Mouse (Mus musculus) myocyte (in vitro differentiated cells): ENCODE data around the gene Ube2l6.

Experiments
- MAX ChIP-seq: IDR thresholded peaks from one replicate; pipeline ENCODE4 v1.6.1; 2011; ENCODE audit warnings: low read depth, mild to moderate bottlenecking, control low read depth
- MYOG ChIP-seq, 3 experiments: IDR thresholded peaks; one replicate each; pipeline ENCODE4 v1.6.1; 2011; ENCODE audit warnings: control low read depth in 2 of 3, low read depth in 2 of 3, mild to moderate bottlenecking in 2 of 3; ENCODE audit not compliant: insufficient read length in 2 of 3, control insufficient read depth in 1 of 3, insufficient read depth in 1 of 3
- POLR2A ChIP-seq: IDR thresholded peaks from one replicate; pipeline ENCODE4 v1.6.1; 2011; ENCODE audit warnings: low read depth, mild to moderate bottlenecking, control low read depth, moderate library complexity; ENCODE audit not compliant: insufficient read length
- POLR2AphosphoS2 ChIP-seq: IDR thresholded peaks from one replicate; pipeline ENCODE4 v1.6.1; 2011; ENCODE audit warnings: low read depth, control low read depth; ENCODE audit not compliant: insufficient read length
- SRF ChIP-seq: IDR thresholded peaks from one replicate; pipeline ENCODE4 v1.6.1; 2011; ENCODE audit warnings: low read depth; ENCODE audit not compliant: control insufficient read depth, insufficient read length
- TCF12 ChIP-seq: IDR thresholded peaks from one replicate; pipeline ENCODE4 v1.6.1; 2011; ENCODE audit warnings: mild to moderate bottlenecking, control low read depth; ENCODE audit not compliant: poor library complexity, insufficient read depth, severe bottlenecking
- TCF3 ChIP-seq: IDR thresholded peaks from one replicate; pipeline ENCODE4 v1.6.1; 2011; ENCODE audit warnings: low read depth, control low read depth; ENCODE audit not compliant: insufficient read length
- USF1 ChIP-seq: IDR thresholded peaks from one replicate; pipeline ENCODE4 v1.6.1; 2011; ENCODE audit warnings: low read depth, mild to moderate bottlenecking, control low read depth, moderate library complexity

DNA sequence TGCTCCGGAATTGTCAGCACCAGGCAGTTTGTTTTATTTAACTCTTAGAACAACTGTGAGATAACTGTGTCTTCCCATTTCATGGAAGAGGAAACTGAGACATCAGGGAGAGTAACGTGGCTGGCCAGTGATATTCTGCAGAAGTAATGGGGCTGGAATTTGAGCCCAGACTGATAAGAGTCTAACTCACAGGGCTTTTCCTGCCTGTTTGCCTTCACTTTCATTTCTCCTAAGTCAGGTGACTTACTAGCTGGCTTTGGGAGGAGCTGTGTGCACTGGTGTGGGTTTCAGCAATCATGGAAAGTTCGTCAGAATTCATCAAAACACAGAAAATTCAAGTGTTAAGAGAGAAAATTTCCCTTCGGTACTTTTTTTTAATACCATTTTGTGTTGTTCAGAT, 1.7 kb downstream of the Ube2l6 start:
- TF ChIP-seq POLR2A = no peak
- no peak for TF ChIP-seq POLR2AphosphoS2
- TF ChIP-seq USF1 = no peak
- TF ChIP-seq MAX = no peak
- no peak for TF ChIP-seq TCF12
- TF ChIP-seq TCF3 = no peak
- no peak for TF ChIP-seq MYOG (IDR thresholded peaks at IDR 0.05; ENCODE audit: control insufficient read depth in 1 of 3, insufficient read depth in 1 of 3, insufficient read length in 2 of 3, low read depth in 2 of 3)
- TF ChIP-seq SRF = no peak
